Mouse (Mus musculus): ENCODE results near the gene Phyh.

- no peak for TF ChIP-seq CTCF (IDR thresholded peaks at IDR 0.05; ENCODE audit: borderline replicate concordance, control insufficient read depth, extremely low read depth, insufficient read depth, low read length, poor library complexity)
- no peak for TF ChIP-seq POLR2A (IDR thresholded peaks at IDR 0.05; ENCODE audit: control insufficient read depth, extremely low read depth, insufficient read depth, low read length, poor library complexity)
These were observed 49.0 kb downstream of the Phyh start for GRCm38 (mm10) chr2:4967806-4968205.

Data from thymus, adult 2 months (tissue).